Mouse (Mus musculus) ES-Bruce4 (cell line): ENCODE data around the gene Catsper3. TPM values are rescaled to one million over a fixed set of nuclear protein-coding genes. Genes with fewer than 3 reads are reported as not detected.
A peak's percentile ranks its signal among the peaks of the same experiment; 100 is the strongest.

Source experiments
- H3K27ac ChIP-seq: 2 replicates; pipeline ENCODE4 v1.5.1; 2012; ENCODE audit warnings: low read length, inconsistent platforms; ENCODE audit not compliant: insufficient read depth
- H3K27me3 ChIP-seq: 2 replicates; pipeline ENCODE4 v1.6.1; 2012; ENCODE audit warnings: mild to moderate bottlenecking, low read length, inconsistent platforms; ENCODE audit not compliant: control insufficient read depth, poor library complexity, insufficient read depth, severe bottlenecking
- H3K36me3 ChIP-seq: 2 replicates; pipeline ENCODE4 v1.6.1; 2012; ENCODE audit warnings: inconsistent platforms, mild to moderate bottlenecking, low read length, moderate library complexity; ENCODE audit not compliant: control insufficient read depth, poor library complexity, insufficient read depth, severe bottlenecking
- H3K4me1 ChIP-seq: one replicate; pipeline ENCODE4 v1.8.1; 2011; ENCODE audit warnings: low read length; ENCODE audit not compliant: control insufficient read depth, insufficient read depth
- H3K4me3 ChIP-seq: 2 replicates; pipeline ENCODE4 v1.5.1; 2011; ENCODE audit warnings: low read depth, mild to moderate bottlenecking, low read length
- H3K9ac ChIP-seq: 2 replicates; pipeline ENCODE4 v1.6.1; 2012; ENCODE audit warnings: low read depth, mild to moderate bottlenecking, inconsistent platforms; ENCODE audit not compliant: poor library complexity, severe bottlenecking
- H3K9me3 ChIP-seq: replicated peaks from 2 replicates; pipeline ENCODE4 v1.6.1; 2012; ENCODE audit warnings: mild to moderate bottlenecking, low read length, inconsistent platforms; ENCODE audit not compliant: control insufficient read depth, poor library complexity, insufficient read depth, severe bottlenecking
- CTCF ChIP-seq: IDR thresholded peaks from one replicate; pipeline ENCODE4 v1.8.1; 2011; ENCODE audit warnings: low read depth, low read length
- EP300 ChIP-seq: IDR thresholded peaks from 2 replicates; pipeline ENCODE4 v1.6.1; 2011; ENCODE audit warnings: low read depth, low read length; ENCODE audit not compliant: insufficient read depth
- POLR2A ChIP-seq: IDR thresholded peaks from one replicate; pipeline ENCODE4 v1.8.1; 2011; ENCODE audit warnings: low read length; ENCODE audit not compliant: insufficient read depth
- polyA plus RNA-seq: library from polyadenylated mRNA; stranded (reverse); fragments of >200 nt; gene quantifications from 2 replicates; pipeline ENCODE4 v1.2.4, GENCODE M21; 2011; ENCODE audit warnings: low read depth; ENCODE audit not compliant: missing spikeins, insufficient read depth, insufficient read length

Gene Catsper3
- polyA plus RNA-seq, 1 experiment: 0.61 TPM

GRCm38 (mm10) chr13:55827679-55828140 lies 43.3 kb downstream of the Catsper3 start:
- Histone ChIP-seq H3K9me3 (no peaks in the 10 kb centered on the region), H3K36me3 (no peaks in the 10 kb centered on the region), H3K27me3 (peaks cover 63% of the 10 kb centered on the region), H3K27ac (no peak overlapping the region), H3K9ac (no peak overlapping the region), H3K4me1 (no peaks in the 10 kb centered on the region), H3K4me3 (no peak overlapping the region)
- no peak for TF ChIP-seq POLR2A
- no peak for TF ChIP-seq CTCF
- no peak for TF ChIP-seq EP300

GRCm38 (mm10) chr13:55828141-55829017 lies 44.0 kb downstream of the Catsper3 start:
- Histone ChIP-seq H3K36me3 (no peaks in the 10 kb centered on the region), H3K9me3 (no peaks in the 10 kb centered on the region), H3K4me3 (peak overlapping the region; percentile 13), H3K4me1 (no peaks in the 10 kb centered on the region), H3K27me3 (peaks cover 65% of the 10 kb centered on the region), H3K9ac (no peak overlapping the region), H3K27ac (no peak overlapping the region)
- TF ChIP-seq CTCF: no peak
- TF ChIP-seq EP300: no peak
- TF ChIP-seq POLR2A: no peak

DNA sequence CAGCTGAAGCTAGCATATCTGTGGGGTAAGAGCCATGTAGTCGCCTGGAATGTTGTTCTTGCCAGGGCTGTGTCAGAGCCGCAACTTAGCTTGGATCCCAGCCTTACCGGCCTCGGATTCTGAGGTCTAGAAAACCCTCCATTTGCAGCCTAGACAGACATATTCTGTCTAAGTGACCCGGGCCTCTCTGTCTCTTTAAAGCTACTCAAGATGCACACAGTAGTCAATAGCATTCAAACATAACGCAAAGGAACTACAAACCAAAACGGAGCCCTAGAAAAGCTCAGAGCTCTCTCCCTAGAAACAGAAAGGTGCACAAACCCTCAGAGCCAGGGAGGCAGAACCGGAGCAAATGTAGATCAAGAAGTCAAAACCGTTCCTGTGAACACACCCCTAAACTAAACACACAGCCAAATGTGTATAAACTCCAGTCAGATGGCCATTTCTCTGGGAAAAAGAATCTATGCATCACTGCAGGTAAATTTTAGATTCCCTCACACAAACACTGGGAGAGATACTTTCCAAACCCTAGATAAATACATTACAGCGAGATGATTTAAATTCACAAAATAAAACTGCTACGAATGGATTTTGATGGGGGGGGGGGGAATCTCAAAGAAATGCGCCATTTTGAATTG lies 44.8 kb downstream of the Catsper3 start:
- Histone ChIP-seq H3K9me3 (no peaks in the 10 kb centered on the region), H3K4me3 (no peak overlapping the region), H3K4me1 (no peaks in the 10 kb centered on the region), H3K9ac (no peak overlapping the region), H3K27ac (no peak overlapping the region), H3K36me3 (no peaks in the 10 kb centered on the region), H3K27me3 (peaks cover 71% of the 10 kb centered on the region)
- no peak for TF ChIP-seq EP300
- no peak for TF ChIP-seq POLR2A
- TF ChIP-seq CTCF: no peak

DNA sequence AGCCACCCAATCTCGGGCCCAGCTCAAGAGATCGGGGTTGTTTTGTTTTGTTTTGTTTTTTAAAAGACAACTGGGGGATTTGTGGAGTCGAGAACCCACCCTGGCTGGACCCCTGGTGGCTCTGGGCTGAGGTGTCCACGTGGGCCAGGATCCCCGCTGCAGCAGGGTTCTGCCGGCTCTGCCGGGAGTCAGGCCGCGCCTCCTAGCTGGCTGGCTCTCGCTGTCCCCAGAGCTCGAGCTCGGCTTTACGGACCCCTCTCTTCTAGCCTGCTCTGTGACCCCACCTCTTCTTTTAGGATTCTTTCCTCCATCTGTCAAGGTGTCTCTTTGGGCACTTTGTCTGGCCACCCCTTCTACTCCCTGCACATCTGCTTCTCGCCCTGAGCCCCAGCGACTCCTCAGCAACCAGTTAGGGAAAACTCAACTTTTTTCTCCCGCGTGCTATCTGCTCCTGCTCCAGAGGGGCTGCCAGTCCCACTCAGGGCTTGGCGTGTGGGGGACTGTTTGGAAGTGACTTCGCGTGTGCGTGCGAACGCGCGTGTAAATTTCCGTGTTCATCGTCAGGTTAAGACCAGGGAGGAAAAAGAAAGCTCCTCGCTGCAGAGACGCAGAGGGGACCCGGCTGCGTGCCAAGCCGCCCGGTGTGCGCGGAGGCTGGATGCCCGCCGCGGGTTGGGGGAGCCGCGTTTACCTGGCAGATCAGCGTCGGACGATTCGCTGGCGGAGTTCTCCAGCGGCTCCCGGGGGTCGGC lies 45.9 kb downstream of the Catsper3 start:
- no peak for TF ChIP-seq POLR2A
- no peak for TF ChIP-seq EP300
- no peak for TF ChIP-seq CTCF
- H3K27ac ChIP-seq: no peak overlapping the region
- no peaks in the 10 kb centered on the region for H3K4me1 ChIP-seq
- H3K9me3 ChIP-seq: no peaks in the 10 kb centered on the region
- H3K4me3 ChIP-seq: peak overlapping the region; percentile 44
- peaks cover 79% of the 10 kb centered on the region for H3K27me3 ChIP-seq
- no peaks in the 10 kb centered on the region for H3K36me3 ChIP-seq
- peak overlapping the region; percentile 75 for H3K9ac ChIP-seq

GRCm38 (mm10) chr13:55830833-55831721 lies 46.7 kb downstream of the Catsper3 start:
- Histone ChIP-seq H3K9ac (peak overlapping the region; percentile 75), H3K27ac (no peak overlapping the region), H3K36me3 (no peaks in the 10 kb centered on the region), H3K4me3 (peak overlapping the region; percentile 59), H3K27me3 (peaks cover 76% of the 10 kb centered on the region), H3K9me3 (no peaks in the 10 kb centered on the region), H3K4me1 (no peaks in the 10 kb centered on the region)
- TF ChIP-seq EP300: no peak
- TF ChIP-seq CTCF: no peak
- TF ChIP-seq POLR2A: no peak
